Mouse (Mus musculus) left cerebral cortex, postnatal 14 days (tissue): Measurements from ENCODE around the gene Gm28230. TPM values are rescaled to one million over a fixed set of nuclear protein-coding genes. Genes with fewer than 3 reads are reported as not detected.

Source experiments
- DNase-seq, 2 experiments: peaks; one replicate each; pipeline ENCODE4 v3.0.0; 2021 to 2022; ENCODE audit warnings: low spot score in 2 of 2, mixed read lengths in 1 of 2
- intact Hi-C: fragments of 180-260 bp; cut with DNase I; formaldehyde crosslinking; loops from one replicate; pipeline ENCODE4 v1.15.1; 2025
- total RNA-seq, 2 experiments: library from RNA; stranded (reverse); gene quantifications; 2 replicates each; pipeline ENCODE4 v1.2.3; 2021

Gene Gm28230
- total RNA-seq, 2 experiments from 2014 or later: not detected

DNA sequence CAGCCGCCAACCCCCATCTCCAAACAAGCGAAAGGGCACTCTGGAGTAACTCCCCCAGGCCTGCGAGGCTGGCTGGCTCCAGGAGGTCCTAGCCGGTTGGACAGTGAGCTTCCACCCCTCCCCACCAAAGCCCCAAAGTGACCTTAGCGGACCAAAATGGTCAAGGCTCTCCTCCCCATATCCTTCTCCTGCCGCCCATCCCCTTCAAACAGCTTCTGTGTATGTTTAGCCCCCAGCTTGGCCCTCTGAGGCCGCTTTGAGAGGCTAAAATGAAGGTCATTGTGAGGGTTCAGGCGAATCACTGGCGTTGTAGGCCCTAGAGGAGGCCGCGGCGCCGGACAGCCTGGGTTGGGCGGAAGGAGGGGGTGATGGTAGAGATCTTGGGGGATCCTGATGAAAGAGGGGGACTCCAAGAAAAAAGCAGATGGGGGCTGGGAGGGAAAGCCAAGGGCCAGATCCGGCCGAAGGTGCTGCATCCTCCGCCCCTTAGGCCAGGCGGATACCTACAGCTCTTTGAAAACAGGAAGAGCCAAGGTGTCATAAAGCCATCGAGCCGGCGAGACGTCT is 25.9 kb upstream of the Gm28230 start:
- intact Hi-C loops: loop anchor here (2.0 to 5.0 kb wide), 4 partner anchors 262 to 888 kb away; no protein-coding TSS in a partner anchor
- no peak for DNase-seq

DNA sequence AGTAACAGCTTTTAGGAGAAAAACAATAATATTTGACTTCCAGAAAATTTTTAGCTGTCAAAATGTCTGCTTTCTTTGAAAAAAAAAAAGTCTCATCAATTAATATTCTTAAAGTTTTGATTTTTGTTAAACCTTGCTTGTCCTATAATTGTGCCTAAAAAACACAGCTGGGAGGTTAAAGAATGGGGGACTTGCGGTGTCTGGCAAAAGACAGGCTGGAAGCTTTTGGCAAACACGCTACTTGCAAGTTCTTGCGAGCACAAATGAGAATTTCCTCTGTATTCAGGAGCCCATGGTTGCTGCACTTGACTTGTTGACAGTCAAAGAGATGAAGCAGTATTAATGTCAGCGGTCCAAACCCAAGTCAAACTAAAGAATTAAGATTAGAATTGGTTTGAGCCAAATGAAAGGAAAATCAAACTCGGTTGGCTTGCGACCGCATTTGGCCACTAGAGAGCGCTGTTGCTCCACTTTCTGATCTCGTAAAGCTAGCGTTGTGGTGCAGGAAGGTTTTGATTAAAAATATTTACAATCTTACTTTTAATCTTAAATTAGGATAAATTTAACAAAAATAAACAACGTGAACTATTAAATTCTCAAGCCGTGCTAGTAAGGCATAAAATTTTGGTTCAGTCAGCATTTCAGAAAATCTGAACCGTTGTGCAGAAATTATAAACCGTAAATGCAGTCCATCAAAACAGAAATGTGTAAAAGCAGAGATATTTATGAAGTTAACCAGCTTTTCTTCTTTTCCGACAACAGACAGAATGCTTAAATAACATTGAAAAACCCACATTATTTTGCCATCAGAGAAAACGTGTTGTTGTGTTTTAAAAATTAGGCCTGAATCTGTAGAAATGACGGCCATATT is 24.3 kb upstream of the Gm28230 start:
- DNase-seq: peak; percentile 72 to 87
- intact Hi-C loops: loop anchor here (2.0 to 5.0 kb wide), 5 partner anchors 260 to 887 kb away; no protein-coding TSS in a partner anchor

DNA sequence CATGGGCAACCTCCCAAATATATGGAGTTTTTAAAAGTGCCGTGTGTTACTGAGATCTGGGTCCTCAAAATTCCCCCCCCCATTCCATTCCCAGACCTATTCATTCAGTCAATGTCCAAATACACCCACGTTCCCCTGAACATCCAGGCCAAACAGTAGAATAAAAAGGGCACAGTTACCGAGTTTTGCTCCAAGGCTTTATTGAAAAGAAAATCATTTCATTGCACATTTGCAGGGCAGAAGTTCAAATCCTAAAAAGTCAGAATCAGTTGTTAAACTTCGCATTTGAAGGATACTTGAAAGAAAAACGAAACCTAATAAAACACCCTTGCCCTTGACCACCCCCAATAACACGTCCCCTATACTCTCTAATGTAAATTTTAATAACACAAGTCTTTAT is 23.7 kb upstream of the Gm28230 start:
- intact Hi-C loops: loop anchor here (2.0 to 5.0 kb wide), 4 partner anchors 259 to 610 kb away; no protein-coding TSS in a partner anchor
- no peak for DNase-seq

DNA sequence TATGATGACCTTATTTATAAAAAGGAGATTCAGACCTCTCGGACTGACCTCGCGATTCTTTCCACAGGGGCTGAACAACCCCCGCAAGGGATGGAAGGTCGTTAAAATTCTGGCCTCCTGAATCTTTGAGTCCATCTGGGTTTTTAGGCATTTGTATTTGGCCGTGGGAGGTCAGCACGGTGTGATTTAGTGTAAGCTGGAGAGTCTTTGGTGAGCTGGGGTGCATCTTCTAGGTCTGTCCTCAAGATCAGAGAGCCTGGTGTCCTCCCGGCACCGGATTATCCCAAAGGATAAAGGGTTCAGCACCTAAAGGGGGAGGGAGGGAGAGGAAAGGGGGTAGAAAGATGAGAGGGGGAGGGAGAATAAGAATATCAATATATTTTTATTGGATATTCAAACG is 23.2 kb upstream of the Gm28230 start:
- no peak for DNase-seq
- intact Hi-C loops: loop anchor here (2.0 to 5.0 kb wide), 4 partner anchors 259 to 609 kb away; no protein-coding TSS in a partner anchor

DNA sequence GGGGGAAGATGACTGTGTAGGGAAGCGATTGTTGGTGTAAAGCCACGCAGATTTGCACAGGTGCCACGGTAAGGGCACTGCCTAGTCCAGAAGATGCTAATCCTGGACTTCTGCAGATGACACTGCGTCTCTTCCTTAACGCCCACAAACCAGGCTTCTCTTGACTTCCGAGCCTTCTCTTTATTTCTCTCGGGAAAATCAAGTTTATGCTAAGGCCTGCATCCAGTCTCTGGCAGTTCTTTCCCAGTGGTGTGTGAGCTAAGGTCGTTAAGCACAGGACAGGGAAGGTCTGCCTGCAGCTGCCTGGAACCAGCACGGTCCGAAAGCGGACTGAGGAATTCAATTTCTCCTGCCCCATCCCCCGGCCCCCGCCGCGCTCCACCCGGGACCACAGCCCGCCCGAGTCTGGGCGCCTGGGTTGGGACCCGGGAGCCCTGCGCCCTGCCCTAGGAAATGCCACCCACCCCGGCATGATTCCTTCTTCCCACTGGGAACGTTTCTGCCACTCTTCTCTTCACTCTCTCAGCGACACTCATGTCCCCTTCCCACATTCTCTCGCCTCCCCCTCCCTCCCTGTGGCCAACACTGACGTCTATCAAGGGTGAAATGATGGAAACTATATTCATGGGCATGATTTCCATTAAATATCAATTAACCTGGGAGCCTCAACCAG is 22.7 kb upstream of the Gm28230 start:
- no peak for DNase-seq

DNA sequence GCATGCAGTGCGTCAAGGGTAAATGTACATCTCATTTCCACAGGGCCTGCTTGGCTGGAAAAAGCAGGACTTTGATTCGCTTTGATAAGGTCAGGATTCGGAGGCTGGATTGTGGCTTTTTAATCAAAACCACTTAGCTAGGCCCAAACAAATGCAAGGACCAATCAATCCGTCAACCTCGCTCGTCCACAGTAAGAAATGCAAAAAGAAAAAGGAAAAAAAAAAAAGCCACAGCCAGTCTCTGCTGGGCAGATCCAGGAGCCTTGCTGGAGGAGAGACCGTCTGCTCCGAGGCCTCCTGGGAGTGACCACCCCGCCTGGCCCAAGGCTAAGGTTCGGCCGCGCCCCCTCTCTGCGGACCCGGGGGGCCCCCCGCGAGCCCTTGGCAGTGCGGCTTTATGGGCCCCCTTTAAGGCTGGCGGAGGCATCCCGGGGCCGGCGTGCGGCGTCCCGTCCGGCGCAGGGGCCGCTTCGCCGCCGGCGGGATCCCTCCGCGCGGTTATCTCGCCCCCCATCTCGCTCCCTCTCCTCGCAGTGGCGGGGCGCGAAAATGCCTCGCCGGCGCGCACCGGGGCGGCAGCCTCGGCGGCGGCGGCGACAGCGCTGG is 22.0 kb upstream of the Gm28230 start, which contains the start of gene Hoxd8:
Hoxd8 (plus strand) TSS at position 223 of the 606 bp plus-strand sequence.
- DNase-seq: no peak
- intact Hi-C loops: loop anchor here (5.0 kb wide), 3 partner anchors 258 to 433 kb away; no protein-coding TSS in a partner anchor

More for the DNA sequence above, 22.7 kb upstream of the Gm28230 start:
- intact Hi-C loops: loop anchor here (2.0 to 5.0 kb wide), 4 partner anchors 258 to 609 kb away; no protein-coding TSS in a partner anchor

DNA sequence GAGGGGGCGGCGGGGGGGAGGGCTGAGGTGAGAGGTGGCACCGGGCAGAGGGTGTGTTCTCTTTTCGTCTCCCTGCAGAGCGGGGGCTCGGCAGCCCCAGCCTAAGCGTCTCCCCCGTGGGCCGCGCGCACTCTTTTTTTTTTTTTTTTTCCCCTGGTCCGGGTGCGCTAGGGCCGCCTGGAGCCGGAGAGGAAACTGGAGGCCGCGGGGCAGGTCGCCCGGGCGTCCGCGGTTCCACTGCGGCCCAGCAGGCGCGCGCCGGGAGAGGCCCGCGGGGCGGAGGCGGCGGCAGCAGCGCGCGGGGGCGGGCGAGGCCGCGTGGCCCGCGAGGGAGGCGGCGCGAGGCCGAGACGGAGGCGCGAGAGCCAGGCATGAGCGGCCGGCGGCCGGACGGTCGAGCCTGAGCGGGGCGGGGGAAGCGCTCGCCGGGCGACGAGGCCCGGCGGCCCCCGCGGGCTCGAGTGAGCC is 21.5 kb upstream of the Gm28230 start:
- DNase-seq: no peak
- intact Hi-C loops: loop anchor here (5.0 kb wide), 3 partner anchors 257 to 432 kb away; no protein-coding TSS in a partner anchor

DNA sequence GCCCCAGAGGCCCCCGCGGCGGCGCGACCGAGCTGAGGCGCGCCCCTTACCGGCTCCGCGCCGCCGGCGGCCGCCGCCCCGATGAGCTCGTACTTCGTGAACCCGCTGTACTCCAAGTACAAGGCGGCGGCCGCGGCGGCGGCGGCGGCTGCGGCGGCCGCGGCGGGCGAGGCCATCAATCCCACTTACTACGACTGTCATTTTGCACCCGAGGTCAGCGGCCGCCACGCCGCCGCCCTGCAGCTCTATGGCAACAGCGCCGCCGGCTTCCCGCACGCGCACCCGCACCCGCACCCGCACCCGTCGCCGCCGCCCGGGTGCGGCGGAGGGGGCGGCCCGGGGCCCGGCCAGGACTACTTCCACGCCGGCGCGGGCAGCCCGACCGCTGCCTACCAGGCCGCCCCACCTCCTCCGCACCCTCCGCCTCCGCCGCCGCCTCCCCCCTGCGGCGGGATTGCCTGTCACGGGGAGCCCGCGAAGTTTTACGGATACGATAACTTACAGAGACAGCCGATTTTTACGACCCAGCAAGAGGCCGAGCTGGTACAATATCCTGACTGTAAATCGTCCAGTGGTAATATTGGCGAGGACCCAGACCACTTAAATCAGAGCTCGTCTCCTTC is 20.9 kb upstream of the Gm28230 start:
- intact Hi-C loops: no loop called here

DNA sequence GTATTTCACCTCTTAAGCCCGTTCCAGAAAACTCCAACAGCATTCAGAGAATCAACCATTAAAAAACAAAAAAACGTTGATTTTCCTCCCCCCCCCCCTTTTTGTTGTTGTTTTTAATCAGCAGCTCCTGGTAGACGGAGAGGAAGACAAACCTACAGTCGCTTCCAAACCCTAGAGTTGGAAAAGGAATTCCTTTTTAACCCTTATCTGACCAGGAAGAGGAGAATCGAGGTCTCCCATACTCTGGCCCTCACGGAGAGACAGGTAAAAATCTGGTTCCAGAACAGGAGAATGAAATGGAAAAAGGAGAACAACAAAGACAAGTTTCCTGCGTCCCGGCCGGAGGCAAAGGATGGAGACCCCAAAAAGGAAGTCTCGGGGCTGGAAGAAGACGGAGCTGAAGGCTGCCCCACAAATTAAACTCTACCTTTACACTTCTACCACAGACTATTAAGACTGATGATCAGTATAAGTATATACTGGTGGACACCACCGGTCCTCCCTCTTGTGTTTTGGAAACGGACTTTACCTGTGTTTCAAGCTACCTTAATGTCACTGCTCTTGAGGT is 20.1 kb upstream of the Gm28230 start:
- DNase-seq: no peak
- intact Hi-C loops: no loop called here

More for the DNA sequence above, 20.9 kb upstream of the Gm28230 start:
- no peak for DNase-seq

DNA sequence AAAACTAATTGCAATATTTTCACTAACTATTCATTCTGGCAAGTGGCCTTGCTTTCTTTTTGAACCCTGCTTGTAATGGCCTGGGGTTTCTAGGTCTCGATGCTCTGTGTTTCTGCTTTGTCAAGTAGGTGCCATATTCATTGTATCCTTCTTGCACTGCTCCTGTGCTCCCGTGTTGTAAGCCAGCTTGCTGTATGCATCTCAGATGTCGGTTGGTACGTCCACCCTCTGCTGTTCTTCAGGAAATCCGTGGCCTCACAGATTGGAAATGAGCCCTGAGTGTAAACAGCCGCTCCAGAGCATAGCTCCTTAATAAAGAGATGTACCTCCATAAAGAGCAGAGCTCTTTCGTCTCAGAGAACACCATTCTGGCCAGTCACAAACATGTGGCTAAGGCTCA is 18.9 kb upstream of the Gm28230 start:
- DNase-seq: no peak
- intact Hi-C loops: no loop called here

DNA sequence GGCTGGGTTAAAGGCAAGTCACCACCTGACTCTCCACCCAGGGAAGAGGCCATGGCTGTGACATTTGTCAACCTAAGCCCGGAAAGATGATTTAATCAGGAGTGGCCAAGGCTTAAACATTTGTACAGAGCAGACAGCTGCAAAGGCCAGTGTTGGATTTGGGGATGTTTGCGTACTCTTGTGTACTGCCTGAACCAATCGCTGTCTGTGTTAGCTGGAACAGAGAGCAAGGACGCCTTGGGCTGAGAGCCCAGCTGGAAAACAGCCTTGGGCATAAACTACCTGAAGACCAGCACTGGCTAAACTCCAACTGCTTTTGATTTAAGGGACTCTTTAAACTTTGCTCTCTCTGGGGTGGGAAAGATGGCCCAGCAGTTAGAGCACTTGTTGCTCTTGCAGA is 17.9 kb upstream of the Gm28230 start:
- intact Hi-C loops: no loop called here
- no peak for DNase-seq

DNA sequence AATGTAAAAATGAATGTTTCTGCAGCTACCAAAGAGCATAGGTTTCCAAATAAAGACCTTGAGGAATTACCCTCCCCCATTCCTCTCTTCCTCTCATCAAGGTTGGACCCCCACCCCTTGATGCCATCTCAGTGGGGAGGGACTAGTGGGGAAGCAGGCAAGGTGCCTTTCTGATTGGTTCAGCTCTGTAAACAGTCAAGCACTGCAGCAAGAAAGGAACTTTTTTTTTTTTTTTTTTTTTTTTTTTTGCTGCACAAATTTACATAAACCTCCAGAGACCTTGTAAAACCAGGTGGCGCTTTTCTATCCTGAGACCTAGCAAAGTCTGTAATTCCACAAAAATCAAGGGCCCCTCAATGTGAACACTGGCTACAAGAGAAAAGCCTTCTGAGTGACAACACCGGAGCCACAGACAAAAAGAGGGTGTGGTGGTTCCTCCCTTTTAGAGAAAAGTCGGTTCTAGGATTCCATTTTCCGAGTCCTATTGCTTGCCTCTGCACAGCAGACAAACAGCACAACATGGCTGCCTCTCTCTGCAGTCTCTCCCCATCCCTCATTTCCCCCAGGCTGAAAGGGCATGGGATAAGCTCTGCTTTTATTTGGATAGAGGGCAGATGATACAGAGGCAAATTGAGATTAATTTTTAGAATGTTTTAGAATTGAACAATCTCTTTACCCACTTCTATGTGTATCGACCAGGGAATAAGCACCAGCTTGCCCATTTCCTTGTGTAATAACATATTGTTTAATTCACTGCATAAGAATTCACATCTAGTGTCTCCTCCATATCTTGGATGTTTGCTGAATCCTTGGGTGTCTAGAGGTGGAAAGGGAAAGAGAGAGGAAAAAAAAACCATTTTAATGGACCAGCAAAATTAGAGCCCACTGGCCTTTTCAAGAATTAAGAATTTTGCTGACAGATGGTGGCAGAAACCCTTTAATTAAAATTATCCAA is 16.8 kb upstream of the Gm28230 start:
- intact Hi-C loops: no loop called here
- DNase-seq: no peak

DNA sequence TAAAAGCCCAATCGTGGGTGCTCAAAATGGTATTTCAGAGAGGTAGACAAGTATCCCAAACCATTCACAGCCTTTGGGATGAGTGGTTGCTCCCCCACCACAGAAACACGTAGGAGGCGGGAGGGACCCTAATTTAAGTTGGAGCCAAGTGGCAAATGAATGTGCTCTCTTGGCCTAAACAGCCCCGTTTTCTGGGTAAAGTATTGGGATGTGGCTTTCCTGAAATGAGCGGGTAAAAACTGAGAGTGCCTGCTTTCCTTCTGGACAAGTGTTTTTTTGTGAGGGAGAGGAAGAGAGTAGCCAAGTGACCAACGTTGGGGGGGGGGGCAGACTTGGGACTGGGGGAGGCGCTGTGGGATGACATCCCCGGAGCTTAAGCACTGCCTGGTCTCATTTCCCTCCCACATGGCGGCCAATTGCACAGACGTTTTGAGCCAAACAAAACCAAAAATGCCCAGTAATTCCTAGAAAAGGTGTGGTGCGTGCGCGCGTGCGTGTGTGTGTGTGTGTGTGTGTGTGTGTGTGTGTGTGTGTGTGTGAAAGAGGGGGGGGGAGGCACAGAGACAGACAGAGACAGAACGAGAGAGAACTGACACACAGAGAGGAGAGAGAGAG is 15.5 kb upstream of the Gm28230 start:
- DNase-seq: no peak
- intact Hi-C loops: no loop called here

DNA sequence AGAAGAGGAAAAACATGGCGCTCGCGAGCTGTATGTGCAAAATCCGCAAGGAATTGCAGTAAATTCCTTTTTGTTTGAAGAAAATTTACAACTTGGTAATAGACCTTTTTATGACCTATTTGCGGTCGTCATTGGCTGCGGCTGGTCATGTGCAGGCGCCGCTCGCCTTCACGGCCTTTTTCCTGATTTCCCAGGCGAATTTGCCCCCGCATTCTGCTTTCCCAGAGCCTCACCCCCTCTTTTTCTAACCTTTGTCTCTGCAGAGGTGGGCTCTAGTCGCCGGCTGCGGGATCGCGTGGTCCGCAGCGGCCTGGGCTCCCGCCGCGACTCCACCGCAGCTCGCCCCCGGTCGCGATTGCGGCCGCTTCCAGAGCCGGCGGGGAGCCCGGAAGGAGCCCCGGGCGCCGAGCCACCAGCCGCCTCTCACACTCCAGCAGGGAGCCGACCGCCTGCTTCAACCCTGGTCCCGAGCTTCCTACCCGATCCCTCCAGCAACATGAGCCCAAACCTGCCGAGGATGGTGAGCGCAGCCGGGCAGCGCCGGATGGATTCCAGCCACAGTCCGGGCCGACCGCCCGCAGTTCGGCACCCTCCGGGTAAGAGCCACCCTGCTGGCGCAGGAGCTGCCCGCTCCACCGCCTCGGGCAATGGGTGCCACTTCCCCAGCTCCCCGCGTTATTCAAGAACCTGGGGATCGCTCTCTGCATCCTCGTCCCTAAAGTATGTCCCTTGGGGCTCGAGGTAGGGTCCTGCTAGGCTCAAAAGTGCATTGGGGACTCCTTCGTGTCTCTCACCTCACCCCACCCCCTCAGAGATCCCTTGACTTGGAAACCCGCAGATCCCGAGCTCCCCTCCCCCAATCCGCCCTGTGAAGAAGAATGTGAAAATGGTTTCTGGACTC is 14.6 kb upstream of the Gm28230 start, which contains the start of the genes Hoxd3 and Hoxd4:
Hoxd3 (plus strand) TSS at position 207 of the 901 bp plus-strand sequence.
Hoxd4 (plus strand) TSS at position 209 of the 901 bp plus-strand sequence.
- intact Hi-C loops: no loop called here
- DNase-seq: no peak

DNA sequence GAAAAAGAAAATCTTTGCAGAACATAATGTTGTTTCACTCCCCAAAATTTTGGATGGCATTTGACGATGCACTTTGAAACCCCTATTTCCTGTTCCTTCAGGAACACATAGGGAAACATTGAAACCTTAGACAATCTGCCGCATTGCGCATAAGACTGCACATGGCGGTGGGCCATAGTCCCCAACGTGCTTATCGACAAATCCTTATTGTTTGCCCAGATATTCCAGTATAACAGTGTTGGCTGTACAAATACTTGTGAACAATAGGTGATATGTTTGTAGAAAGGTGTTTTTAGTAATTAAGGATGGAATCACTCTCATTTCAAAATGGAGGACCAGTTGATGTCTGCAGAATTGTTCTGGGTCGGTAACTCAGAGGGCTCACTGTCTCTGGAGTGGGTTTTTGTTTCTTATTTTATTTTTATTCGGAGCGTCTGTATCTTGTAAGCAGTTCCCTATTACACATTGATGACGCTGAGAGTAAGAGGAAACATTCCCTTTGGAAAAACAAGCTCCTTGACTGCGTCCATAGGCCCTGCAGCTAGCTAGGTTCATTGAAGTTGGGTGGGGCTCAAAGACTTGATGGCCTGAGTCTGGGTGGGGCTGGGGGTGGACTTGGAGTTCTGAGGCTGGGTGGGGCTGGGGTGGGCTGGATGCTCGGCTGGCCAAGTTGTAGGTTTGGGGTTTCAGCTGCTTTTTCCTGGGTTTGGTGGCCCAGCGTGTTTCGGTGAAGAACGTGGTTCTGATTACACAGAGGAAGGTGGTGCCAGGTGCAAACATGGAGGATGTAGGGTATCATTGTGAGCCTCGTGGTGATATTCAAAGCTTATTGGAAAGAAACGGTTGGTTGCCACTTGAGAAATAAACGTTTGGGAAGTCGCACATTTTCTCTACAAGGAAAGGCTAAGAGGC is 13.0 kb upstream of the Gm28230 start:
- intact Hi-C loops: loop anchor here (2.0 kb wide), 1 partner anchor 341 kb away; no protein-coding TSS in a partner anchor
- DNase-seq: no peak
